Mouse (Mus musculus) kidney, adult 2 months (tissue): ENCODE data around the gene Fbp1. TPM values are rescaled to one million over a fixed set of nuclear protein-coding genes. Genes with fewer than 3 reads are reported as not detected.
A peak's percentile ranks its signal among the peaks of the same experiment; 100 is the strongest.

ENCODE experiments used
- DNase-seq: peaks from one replicate; pipeline ENCODE4 v3.0.0; 2021
- H3K27ac ChIP-seq: fragments of 200-500 bp; 2 replicates; pipeline ENCODE4 v1.5.1; 2012; ENCODE audit warnings: low read depth, low read length, control low read depth, inconsistent platforms; ENCODE audit not compliant: insufficient read depth
- H3K27me3 ChIP-seq: fragments of 200-500 bp; replicated peaks from 2 replicates; pipeline ENCODE4 v1.6.1; 2012; ENCODE audit warnings: mild to moderate bottlenecking, moderate library complexity, low read length, inconsistent platforms; ENCODE audit not compliant: control insufficient read depth, insufficient read depth
- H3K36me3 ChIP-seq: fragments of 200-500 bp; 2 replicates; pipeline ENCODE4 v1.6.1; 2012; ENCODE audit warnings: mild to moderate bottlenecking, moderate library complexity, low read length, inconsistent platforms; ENCODE audit not compliant: control insufficient read depth, insufficient read depth
- H3K4me1 ChIP-seq: fragments of 200-500 bp; 2 replicates; pipeline ENCODE4 v1.6.1; 2011; ENCODE audit warnings: low read length; ENCODE audit not compliant: control insufficient read depth, insufficient read depth
- H3K4me3 ChIP-seq: fragments of 200-500 bp; 2 replicates; pipeline ENCODE4 v1.5.1; 2011; ENCODE audit warnings: mild to moderate bottlenecking, low read depth, low read length, control low read depth; ENCODE audit not compliant: insufficient read depth
- CTCF ChIP-seq: fragments of 200-500 bp; conservative IDR thresholded peaks from 2 replicates; pipeline ENCODE4 v1.5.1; 2011; ENCODE audit warnings: low read depth, mild to moderate bottlenecking, control low read depth, low read length, moderate library complexity, mixed read lengths; ENCODE audit not compliant: insufficient read depth, insufficient read length
- POLR2A ChIP-seq: fragments of 200-500 bp; IDR thresholded peaks from one replicate; pipeline ENCODE4 v1.6.1; 2011; ENCODE audit warnings: low read depth, low read length, control low read depth
- WGBS: fragments of 180-500 bp; shearing (Covaris S2); methylation state at CpG from one replicate; pipeline ENCODE4 v1.1.7; 2018; 5-methylcytosine and 5-hydroxymethylcytosine counted together
- polyA plus RNA-seq: library from polyadenylated mRNA; depleted of rRNA; stranded (reverse); fragments of >200 nt; gene quantifications from 2 replicates; pipeline ENCODE4 v1.2.3, GENCODE M21; 2012

Gene Fbp1
- polyA plus RNA-seq, 1 experiment, result 1,525 TPM

GRCm38 (mm10) chr13:62876111-62876510, 12.0 kb downstream of the Fbp1 start:
- 92% methylated on average over 1 of the region's 1 CpGs for WGBS
- Histone ChIP-seq H3K27ac (no peak overlapping the region), H3K4me3 (no peak overlapping the region), H3K27me3 (no peaks in the 10 kb centered on the region), H3K4me1 (peaks cover 31% of the 10 kb centered on the region; the same call in 1 of the 2 replicates), H3K36me3 (no peaks in the 10 kb centered on the region; the same call in 1 of the 2 replicates)
- no peak for DNase-seq
- TF ChIP-seq POLR2A (no peak), CTCF (no peak)

DNA sequence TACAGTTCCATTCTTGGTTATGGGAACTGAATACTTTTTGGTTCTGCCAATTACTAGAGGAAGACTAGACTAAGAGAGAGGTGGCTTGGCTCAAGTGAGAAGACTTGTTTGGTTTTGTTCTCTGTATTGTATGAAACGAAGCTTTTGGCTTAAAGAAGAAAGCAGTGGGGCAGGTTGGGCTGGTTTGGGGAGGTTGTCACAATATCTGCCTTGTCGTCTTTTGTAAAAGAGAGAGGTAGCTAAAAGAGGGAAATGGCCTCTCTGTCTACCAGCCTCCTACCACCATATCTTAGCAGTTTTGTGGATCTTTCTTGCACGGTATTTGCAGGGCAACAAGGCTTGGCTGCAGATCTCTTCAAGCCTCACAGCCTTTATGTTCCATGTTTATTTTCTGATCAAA, 15.8 kb downstream of the Fbp1 start:
- DNase-seq, result no peak
- WGBS, result 65% methylated on average over 3 of the region's 3 CpGs
- Histone ChIP-seq H3K27me3 (no peaks in the 10 kb centered on the region), H3K36me3 (peaks cover 3% of the 10 kb centered on the region; the same call in 1 of the 2 replicates), H3K4me3 (no peak overlapping the region), H3K27ac (no peak overlapping the region; the same call in 1 of the 2 replicates), H3K4me1 (peaks cover 19% of the 10 kb centered on the region; the same call in 1 of the 2 replicates)
- TF ChIP-seq POLR2A (no peak), CTCF (no peak)

DNA sequence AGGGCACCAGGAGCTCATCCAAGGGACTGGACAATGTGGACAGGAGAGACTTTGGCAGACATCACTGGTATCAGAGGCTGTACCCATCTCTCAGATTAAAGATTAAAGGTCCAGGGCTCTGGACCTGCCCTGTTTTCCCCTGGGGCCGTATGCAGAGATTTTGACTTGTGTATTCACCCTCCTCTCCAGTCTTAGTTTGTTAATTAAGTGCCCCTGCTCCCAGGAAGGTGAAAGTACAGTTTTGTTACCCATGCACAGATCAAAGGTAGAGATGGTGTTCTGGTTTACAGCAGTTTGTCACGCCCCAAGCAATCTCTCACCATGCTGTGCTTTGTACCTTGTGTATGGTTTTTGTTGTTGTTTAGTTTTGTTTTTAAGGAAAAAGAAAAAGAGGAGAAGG, 17.5 kb downstream of the Fbp1 start:
- Histone ChIP-seq H3K27ac (peak overlapping the region; percentile 65), H3K4me1 (peaks cover 15% of the 10 kb centered on the region; the same call in 1 of the 2 replicates), H3K27me3 (no peaks in the 10 kb centered on the region), H3K4me3 (no peak overlapping the region), H3K36me3 (peaks cover 3% of the 10 kb centered on the region; the same call in 1 of the 2 replicates)
- peak; percentile 82 for DNase-seq
- TF ChIP-seq CTCF (no peak), POLR2A (no peak)
- 52% methylated on average over 2 of the region's 2 CpGs for WGBS

DNA sequence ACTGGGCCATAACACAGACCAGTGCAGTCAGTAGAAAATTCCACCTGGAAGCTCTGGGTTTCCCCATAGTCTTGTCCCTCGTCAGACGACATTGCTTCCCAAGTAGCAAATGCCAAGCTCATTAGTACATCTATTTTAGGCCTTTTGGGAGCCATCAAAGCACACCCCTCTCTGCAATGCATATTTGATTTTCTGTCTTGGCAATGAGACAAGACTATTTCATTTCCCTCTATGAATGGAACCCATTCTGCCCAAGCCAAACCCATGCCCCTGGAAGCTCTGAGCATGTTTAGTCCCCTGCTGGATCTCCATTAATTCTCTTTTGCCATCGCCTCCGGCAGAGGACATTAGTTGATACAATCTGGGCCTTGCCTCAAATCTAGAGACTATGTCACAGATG, 21.3 kb downstream of the Fbp1 start:
- peaks cover 12% of the 10 kb centered on the region; the same call in 1 of the 2 replicates for H3K4me1 ChIP-seq
- H3K36me3 ChIP-seq, result peaks cover 3% of the 10 kb centered on the region; the same call in 1 of the 2 replicates
- 67% methylated on average over 4 of the region's 4 CpGs for WGBS
- DNase-seq, result peak; percentile 13
- no peak for TF ChIP-seq CTCF
- TF ChIP-seq POLR2A, result no peak
- H3K27me3 ChIP-seq, result no peaks in the 10 kb centered on the region
- H3K4me3 ChIP-seq, result no peak overlapping the region
- H3K27ac ChIP-seq, result no peak overlapping the region

- peak; percentile 0 for DNase-seq
- Histone ChIP-seq H3K27me3 (no peaks in the 10 kb centered on the region), H3K4me3 (no peak overlapping the region), H3K27ac (no peak overlapping the region), H3K4me1 (peaks cover 8% of the 10 kb centered on the region; the same call in 1 of the 2 replicates), H3K36me3 (peaks cover 3% of the 10 kb centered on the region; the same call in 1 of the 2 replicates)
- no peak for TF ChIP-seq CTCF
- TF ChIP-seq POLR2A, result no peak
- 75% methylated on average over 11 of the region's 11 CpGs for WGBS
Measured at GRCm38 (mm10) chr13:62865651-62866315, 22.3 kb downstream of the Fbp1 start.

- no peak overlapping the region for H3K4me3 ChIP-seq
Measured at GRCm38 (mm10) chr13:62863771-62864170, 24.3 kb downstream of the Fbp1 start.

DNA sequence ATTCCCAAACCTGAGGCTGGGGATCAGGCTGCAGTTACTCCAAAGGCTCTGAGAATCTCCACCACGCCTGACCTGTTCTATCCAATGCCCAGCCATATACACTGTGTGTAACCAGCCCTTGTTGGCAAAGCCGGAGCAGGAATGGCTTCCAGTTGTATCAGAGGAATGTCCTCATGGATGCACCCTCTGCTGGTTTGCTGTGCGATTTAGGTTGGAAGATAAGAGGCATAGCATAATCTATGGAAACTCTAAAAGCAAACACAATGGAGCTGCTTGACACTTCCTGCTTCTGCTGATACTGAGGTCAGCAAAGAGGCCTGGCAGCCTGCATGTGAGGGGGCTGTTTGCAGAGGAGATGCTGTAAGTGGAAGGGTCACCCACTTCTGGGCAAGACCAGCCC, 25.2 kb downstream of the Fbp1 start:
- H3K27me3 ChIP-seq, result no peaks in the 10 kb centered on the region
- peak; percentile 4 for DNase-seq
- H3K36me3 ChIP-seq, result peaks cover 2% of the 10 kb centered on the region; the same call in 1 of the 2 replicates
- H3K4me3 ChIP-seq, result no peak overlapping the region
- H3K27ac ChIP-seq, result no peak overlapping the region
- 87% methylated on average over 3 of the region's 3 CpGs for WGBS
- peaks cover 3% of the 10 kb centered on the region; the same call in 1 of the 2 replicates for H3K4me1 ChIP-seq
- TF ChIP-seq POLR2A, result no peak
- TF ChIP-seq CTCF, result no peak

More at GRCm38 (mm10) chr13:62863771-62864170, 24.3 kb downstream of the Fbp1 start:
- WGBS, result 44% methylated on average over 6 of the region's 6 CpGs
- Histone ChIP-seq H3K27ac (peak overlapping the region; percentile 22; the same call in 1 of the 2 replicates), H3K27me3 (no peaks in the 10 kb centered on the region), H3K4me1 (peaks cover 3% of the 10 kb centered on the region; the same call in 1 of the 2 replicates), H3K36me3 (peaks cover 3% of the 10 kb centered on the region; the same call in 1 of the 2 replicates)
- no peak for TF ChIP-seq CTCF
- TF ChIP-seq POLR2A, result no peak
- peak; percentile 56 for DNase-seq
